In the genomic region with DNA sequence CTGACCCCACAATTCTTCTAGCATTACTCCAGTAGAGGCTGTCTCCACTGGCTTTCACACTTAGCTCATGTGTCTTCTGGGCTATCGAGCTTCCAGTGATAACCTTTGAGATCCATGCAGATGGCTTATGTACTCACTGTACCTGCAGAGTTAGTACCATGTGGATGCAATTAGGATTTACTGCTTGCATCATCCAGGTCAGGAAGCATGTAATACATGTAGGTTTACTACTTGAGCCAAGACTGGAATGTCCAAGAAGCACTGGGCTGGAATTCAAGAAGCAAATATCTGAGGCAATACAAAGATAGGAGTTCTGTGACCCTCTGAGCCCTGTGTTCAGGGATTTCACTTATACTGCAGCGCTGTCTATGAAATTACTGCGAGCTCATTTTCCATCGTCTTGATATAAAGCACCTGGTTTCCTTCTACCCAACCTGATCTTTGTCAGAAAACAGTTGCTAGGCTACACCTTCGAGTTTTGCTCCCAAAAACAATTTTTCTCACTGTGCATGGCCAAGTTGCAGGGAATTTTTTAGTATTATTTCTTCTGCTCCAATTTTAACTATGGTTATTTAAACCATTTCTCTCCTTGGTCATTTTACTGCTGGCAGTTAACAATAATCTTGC, we compare ENCODE assay signal across 20 mouse cellular contexts.
"Had no signal": no experiment of that assay in that cellular context is flagged by ENCODE, and none has a peak within 500 bp of the region (broad histone marks: within the 10 kb centered on the region; RNA-seq: fewer than 3 reads in every experiment).

No protein-coding gene starts in this region.

- H3K4me3 ChIP-seq: limb, embryonic 15.5 days; liver, embryonic 13.5 days; megakaryocyte, embryonic 14.5 days; midbrain, embryonic 10.5 days; midbrain, embryonic 13.5 days; myocyte; neural tube, embryonic 13.5 days; stomach, embryonic 15.5 days had no signal

- H3K36me3 ChIP-seq: limb, embryonic 15.5 days; liver, embryonic 13.5 days; midbrain, embryonic 10.5 days; midbrain, embryonic 13.5 days; neural tube, embryonic 13.5 days; stomach, embryonic 15.5 days had no signal

- DNase-seq: kidney, adult 18-20 months; kidney, adult 9 months; kidney, postnatal 25 days; layer of hippocampus, postnatal 36 days; left cerebral cortex, postnatal 4 days; liver, embryonic 13.5 days; lung, embryonic 14.5 days; thymus, adult 2 months; thymus, postnatal 14 days; thymus, postnatal 4 days had no signal

- H3K27me3 ChIP-seq: limb, embryonic 15.5 days; liver, embryonic 13.5 days; megakaryocyte, embryonic 14.5 days; midbrain, embryonic 13.5 days; neural tube, embryonic 13.5 days; stomach, embryonic 15.5 days had no signal

- ATAC-seq: intestine, embryonic 16.5 days; lung, postnatal 0 days; midbrain, embryonic 13.5 days; midbrain, embryonic 16.5 days had no signal

- H3K9ac ChIP-seq: limb, embryonic 15.5 days; liver, embryonic 13.5 days; lung, embryonic 14.5 days; midbrain, embryonic 13.5 days; neural tube, embryonic 13.5 days; stomach, embryonic 15.5 days had no signal

- H3K4me2 ChIP-seq: limb, embryonic 15.5 days; liver, embryonic 13.5 days; lung, embryonic 14.5 days; midbrain, embryonic 13.5 days; neural tube, embryonic 13.5 days; stomach, embryonic 15.5 days had no signal

- H3K9me3 ChIP-seq: limb, embryonic 15.5 days; liver, embryonic 13.5 days; megakaryocyte, embryonic 14.5 days; midbrain, embryonic 10.5 days; midbrain, embryonic 13.5 days; neural tube, embryonic 13.5 days; stomach, embryonic 15.5 days had no signal

- H3K4me1 ChIP-seq: limb, embryonic 15.5 days; liver, embryonic 13.5 days; megakaryocyte, embryonic 14.5 days; neural tube, embryonic 13.5 days; stomach, embryonic 15.5 days had no signal

- H3K27ac ChIP-seq: limb, embryonic 15.5 days; liver, embryonic 13.5 days; midbrain, embryonic 10.5 days; midbrain, embryonic 13.5 days; neural tube, embryonic 13.5 days; stomach, embryonic 15.5 days had no signal
